Mouse (Mus musculus) limb, embryonic 15.5 days (tissue): ENCODE data around the gene Mrvi1. TPM values are rescaled to one million over a fixed set of nuclear protein-coding genes. Genes with fewer than 3 reads are reported as not detected.
A peak's percentile ranks its signal among the peaks of the same experiment; 100 is the strongest.

Experiments
- ATAC-seq: fragments of 200-750 bp; cut with Nextera tagmentation; 2 replicates; pipeline ENCODE4 v1.8.0; 2017; ENCODE audit warnings: low read depth, moderate TSS enrichment; ENCODE audit not compliant: insufficient number of reproducible peaks, low FRiP score, low TSS enrichment
- H3K27ac ChIP-seq: fragments of 300-500 bp; sonication (generic); 2 replicates; pipeline ENCODE4 v1.5.1; 2015; ENCODE audit warnings: moderate library complexity, mild to moderate bottlenecking, inconsistent platforms
- H3K27me3 ChIP-seq: fragments of 300-500 bp; sonication (generic); 2 replicates; pipeline ENCODE4 v1.6.1; 2015; ENCODE audit warnings: inconsistent platforms
- H3K36me3 ChIP-seq: fragments of 300-500 bp; sonication (generic); 2 replicates; pipeline ENCODE4 v1.6.1; 2015; ENCODE audit warnings: inconsistent platforms
- H3K4me1 ChIP-seq: fragments of 300-500 bp; sonication (generic); 2 replicates; pipeline ENCODE4 v1.6.1; 2015; ENCODE audit warnings: inconsistent platforms
- H3K4me2 ChIP-seq: fragments of 300-500 bp; sonication (generic); 2 replicates; pipeline ENCODE4 v1.6.1; 2015; ENCODE audit warnings: mild to moderate bottlenecking, inconsistent platforms
- H3K4me3 ChIP-seq: fragments of 300-500 bp; sonication (generic); 2 replicates; pipeline ENCODE4 v1.5.1; 2015; ENCODE audit warnings: mild to moderate bottlenecking, inconsistent platforms
- H3K9ac ChIP-seq: fragments of 300-500 bp; sonication (generic); 2 replicates; pipeline ENCODE4 v1.6.1; 2015; ENCODE audit warnings: inconsistent platforms
- H3K9me3 ChIP-seq: fragments of 300-500 bp; sonication (generic); 2 replicates; pipeline ENCODE4 v1.6.1; 2016; ENCODE audit warnings: inconsistent platforms
- WGBS: fragments of 180-500 bp; shearing (Covaris S2); methylation state at CpG from one replicate; pipeline ENCODE4 v1.1.7; 2015; 5-methylcytosine and 5-hydroxymethylcytosine counted together
- polyA plus RNA-seq: library from polyadenylated mRNA; unstranded; fragments of >200 nt; fragmentation: Nextera tagmentation; extraction: Ambion mirVana; gene quantifications from 2 replicates; pipeline ENCODE4 v1.2.1, GENCODE M21; 2015

Mrvi1 gene
- polyA plus RNA-seq, 1 experiment from 2014 or later = 0.96 TPM

DNA sequence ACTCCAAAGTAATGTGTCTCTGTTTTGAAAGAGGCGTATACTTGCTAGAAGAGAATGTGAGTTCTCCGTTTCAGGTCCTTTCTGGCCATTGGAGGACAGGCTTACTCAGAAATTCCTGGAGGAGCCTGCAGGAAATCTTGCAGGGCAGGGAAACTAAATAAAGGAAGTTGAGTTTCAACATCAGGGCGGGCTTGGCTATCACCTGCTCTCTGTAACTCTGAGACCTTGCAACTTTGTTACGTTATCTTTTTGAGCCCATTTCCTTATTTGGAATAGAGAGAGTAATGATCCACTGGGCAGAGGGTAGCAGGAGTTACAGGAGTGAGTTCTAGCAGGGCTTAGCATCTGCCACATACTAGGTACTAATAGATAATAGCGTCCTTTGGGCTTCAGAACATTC, 122.1 kb downstream of the Mrvi1 start:
- Histone ChIP-seq H3K4me1 (0 out of 2 replicates have a peak, but pooled peaks cover 3% of the 10 kb centered on the region), H3K9ac (no peak overlapping the region), H3K27me3 (no peaks in the 10 kb centered on the region), H3K9me3 (no peaks in the 10 kb centered on the region), H3K4me3 (no peak overlapping the region), H3K4me2 (no peak overlapping the region), H3K27ac (no peak overlapping the region), H3K36me3 (no peaks in the 10 kb centered on the region)
- ATAC-seq = no peak
- 48% methylated on average over 5 of the region's 5 CpGs for WGBS

DNA sequence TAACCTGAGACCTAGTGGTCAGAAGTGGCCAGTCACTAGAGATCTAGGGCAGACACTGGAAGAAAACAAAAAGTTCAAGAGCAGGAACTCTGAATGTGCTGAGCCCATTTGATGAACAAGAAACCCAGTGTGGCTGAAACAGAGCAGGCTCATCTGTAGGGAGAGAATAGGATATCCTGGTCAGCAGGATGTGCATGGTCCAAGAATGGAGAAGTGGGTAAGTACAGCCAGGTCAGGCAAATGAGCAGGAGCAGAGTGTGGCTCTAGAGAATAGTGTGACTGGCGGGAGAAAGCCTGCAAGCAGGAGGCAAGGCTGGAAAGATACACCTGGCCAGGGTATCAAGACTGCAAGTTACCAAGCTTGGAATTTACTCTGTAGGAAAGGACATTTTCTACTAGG, 126.7 kb downstream of the Mrvi1 start:
- H3K36me3 ChIP-seq = no peaks in the 10 kb centered on the region
- no peak overlapping the region for H3K9ac ChIP-seq
- H3K27me3 ChIP-seq = no peaks in the 10 kb centered on the region
- no peaks in the 10 kb centered on the region for H3K9me3 ChIP-seq
- no peak overlapping the region for H3K4me3 ChIP-seq
- H3K4me1 ChIP-seq = no peaks in the 10 kb centered on the region
- no peak overlapping the region for H3K4me2 ChIP-seq
- no peak for ATAC-seq
- WGBS = 59% methylated on average over 1 of the region's 1 CpGs
- H3K27ac ChIP-seq = no peak overlapping the region

DNA sequence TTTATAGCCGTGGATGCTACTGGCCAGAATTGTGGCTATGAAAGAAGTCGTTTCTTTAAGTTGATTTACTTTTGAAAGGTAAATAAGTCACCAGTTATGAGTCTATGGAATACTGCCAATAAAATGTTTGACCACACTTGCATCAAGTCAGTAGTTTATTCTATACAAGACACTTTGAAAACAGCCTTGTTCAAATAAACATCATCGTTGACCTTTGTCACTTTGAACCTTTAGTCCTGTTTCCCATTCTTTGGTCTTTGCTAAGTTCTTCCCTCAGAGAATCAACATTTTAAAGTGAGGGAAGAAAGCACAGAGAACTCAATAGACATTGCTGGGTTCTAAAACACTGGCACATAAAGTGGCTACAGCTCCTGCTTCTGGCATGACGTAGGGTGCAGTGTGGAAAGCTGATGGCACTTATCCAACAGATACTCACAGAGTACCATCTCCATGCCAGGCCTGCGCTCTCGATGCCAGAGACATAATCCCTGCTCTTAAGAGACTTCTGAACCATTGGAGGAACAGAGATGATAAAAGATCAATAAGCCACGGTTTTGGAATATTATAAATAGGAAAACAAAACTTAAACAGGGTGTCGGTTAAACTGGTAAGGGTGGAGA, 127.2 kb downstream of the Mrvi1 start:
- Histone ChIP-seq H3K4me2 (no peak overlapping the region), H3K4me1 (no peaks in the 10 kb centered on the region), H3K9me3 (no peaks in the 10 kb centered on the region), H3K4me3 (no peak overlapping the region), H3K36me3 (no peaks in the 10 kb centered on the region), H3K9ac (no peak overlapping the region), H3K27ac (no peak overlapping the region), H3K27me3 (no peaks in the 10 kb centered on the region)
- WGBS = 76% methylated on average over 8 of the region's 8 CpGs
- no peak for ATAC-seq

DNA sequence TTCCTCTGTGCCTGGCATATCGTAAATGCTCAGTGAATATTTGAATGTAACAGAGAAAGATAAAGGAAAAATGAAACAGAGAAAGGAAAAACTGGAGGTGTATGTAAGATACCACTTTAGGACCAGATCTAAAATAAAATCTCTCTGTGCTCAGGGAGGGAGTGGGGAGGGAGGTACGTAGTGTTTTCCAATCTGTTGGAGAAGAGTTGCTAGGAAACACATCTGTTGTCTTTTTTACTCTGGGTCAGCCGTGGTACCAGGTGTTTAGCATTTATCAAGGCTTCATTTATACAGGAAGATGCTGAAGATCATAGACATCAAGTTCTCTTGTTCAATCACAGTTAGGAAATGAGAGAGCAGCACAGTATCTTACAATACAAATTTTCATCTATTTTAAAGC, 127.7 kb downstream of the Mrvi1 start:
- no peaks in the 10 kb centered on the region for H3K27me3 ChIP-seq
- H3K9me3 ChIP-seq = no peaks in the 10 kb centered on the region
- no peak overlapping the region for H3K4me3 ChIP-seq
- H3K27ac ChIP-seq = no peak overlapping the region
- 50% methylated on average over 3 of the region's 3 CpGs for WGBS
- H3K36me3 ChIP-seq = no peaks in the 10 kb centered on the region
- ATAC-seq = no peak
- no peak overlapping the region for H3K9ac ChIP-seq
- H3K4me2 ChIP-seq = no peak overlapping the region
- no peaks in the 10 kb centered on the region for H3K4me1 ChIP-seq

DNA sequence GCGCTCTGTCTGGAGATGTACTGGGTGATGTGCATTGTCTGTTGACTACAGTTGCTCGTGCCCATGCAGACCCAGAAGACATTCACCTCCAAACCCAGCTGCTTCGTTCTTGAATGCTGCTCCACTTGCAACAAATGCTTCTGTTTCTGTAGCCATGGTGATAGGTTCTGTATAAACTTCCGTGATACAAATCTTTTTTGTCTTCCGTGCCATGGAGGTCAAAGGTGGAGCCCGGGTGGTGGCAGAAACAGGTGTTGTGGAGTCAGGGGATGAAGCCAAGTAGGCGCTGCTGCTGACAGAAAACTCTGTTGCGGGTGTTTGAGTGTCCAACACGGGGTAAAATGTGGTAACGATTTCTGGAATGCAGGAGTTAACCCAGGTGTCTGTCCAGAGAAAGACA, 128.7 kb downstream of the Mrvi1 start:
- no peak overlapping the region for H3K4me3 ChIP-seq
- H3K9ac ChIP-seq = no peak overlapping the region
- H3K4me2 ChIP-seq = no peak overlapping the region
- no peak overlapping the region for H3K27ac ChIP-seq
- no peaks in the 10 kb centered on the region for H3K27me3 ChIP-seq
- no peaks in the 10 kb centered on the region for H3K9me3 ChIP-seq
- no peak for ATAC-seq
- H3K36me3 ChIP-seq = no peaks in the 10 kb centered on the region
- no peaks in the 10 kb centered on the region for H3K4me1 ChIP-seq
- 67% methylated on average over 10 of the region's 10 CpGs for WGBS

DNA sequence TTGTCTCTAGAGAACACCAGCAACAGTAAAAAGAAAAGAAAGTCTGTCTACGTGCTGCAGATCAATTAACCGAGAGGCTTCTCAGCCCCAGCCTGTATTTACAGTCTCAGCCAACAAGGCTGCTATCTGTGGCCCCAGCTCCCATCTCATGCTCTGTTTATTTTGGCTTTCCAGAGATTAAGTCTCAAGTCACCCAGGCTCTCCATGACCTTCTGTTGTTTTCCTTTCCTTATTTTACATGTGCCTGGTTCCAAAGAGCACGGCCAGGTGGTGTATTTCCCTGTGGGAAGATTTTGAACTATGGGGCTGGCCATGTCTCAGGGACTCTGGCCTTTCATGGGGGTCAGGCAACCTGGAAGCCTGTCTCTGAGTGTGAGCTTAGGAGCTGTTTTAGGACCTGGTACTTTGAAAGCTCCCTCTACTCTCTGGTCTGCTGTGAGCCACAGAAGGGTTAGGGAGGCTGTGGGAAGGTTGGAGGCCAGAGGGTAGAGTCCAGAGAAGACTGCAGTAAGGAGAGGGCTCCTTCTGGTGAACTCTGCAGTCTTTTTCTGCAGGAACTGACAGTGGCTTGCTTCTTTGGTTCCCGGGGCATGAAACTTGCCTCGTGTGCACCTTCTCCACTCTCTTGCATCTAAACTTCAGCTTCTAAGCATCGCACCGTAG, 130.6 kb downstream of the Mrvi1 start:
- H3K27ac ChIP-seq = no peak overlapping the region
- H3K4me3 ChIP-seq = no peak overlapping the region
- H3K36me3 ChIP-seq = no peaks in the 10 kb centered on the region
- 70% methylated on average over 7 of the region's 7 CpGs for WGBS
- no peak overlapping the region for H3K4me2 ChIP-seq
- no peaks in the 10 kb centered on the region for H3K4me1 ChIP-seq
- no peaks in the 10 kb centered on the region for H3K27me3 ChIP-seq
- no peak overlapping the region for H3K9ac ChIP-seq
- no peaks in the 10 kb centered on the region for H3K9me3 ChIP-seq
- ATAC-seq = no peak

DNA sequence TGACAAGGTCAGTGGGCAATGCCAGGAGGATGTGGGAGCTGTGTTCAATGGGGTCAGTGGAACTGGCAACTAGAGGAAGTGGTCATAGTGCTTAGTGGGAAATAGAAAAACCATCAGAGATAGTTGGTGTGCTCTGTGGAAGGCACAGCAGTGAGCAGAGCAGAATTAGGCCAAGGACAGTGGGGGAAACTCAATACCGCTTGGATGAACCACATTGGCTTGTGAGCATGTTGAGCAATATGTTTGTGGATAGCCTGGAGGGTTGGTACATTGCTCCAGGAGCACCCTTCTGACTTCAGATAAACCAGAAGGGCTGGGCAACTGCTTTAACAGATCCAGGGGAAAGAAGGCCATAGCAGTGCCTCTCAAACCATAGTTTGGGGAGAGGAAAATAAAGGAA, 133.9 kb downstream of the Mrvi1 start:
- H3K27me3 ChIP-seq = no peaks in the 10 kb centered on the region
- no peaks in the 10 kb centered on the region for H3K36me3 ChIP-seq
- 92% methylated on average over 1 of the region's 1 CpGs for WGBS
- no peak for ATAC-seq
- H3K4me2 ChIP-seq = no peak overlapping the region
- no peak overlapping the region for H3K27ac ChIP-seq
- no peaks in the 10 kb centered on the region for H3K9me3 ChIP-seq
- no peak overlapping the region for H3K4me3 ChIP-seq
- no peak overlapping the region for H3K9ac ChIP-seq
- H3K4me1 ChIP-seq = 0 out of 2 replicates have a peak, but pooled peaks cover 4% of the 10 kb centered on the region

DNA sequence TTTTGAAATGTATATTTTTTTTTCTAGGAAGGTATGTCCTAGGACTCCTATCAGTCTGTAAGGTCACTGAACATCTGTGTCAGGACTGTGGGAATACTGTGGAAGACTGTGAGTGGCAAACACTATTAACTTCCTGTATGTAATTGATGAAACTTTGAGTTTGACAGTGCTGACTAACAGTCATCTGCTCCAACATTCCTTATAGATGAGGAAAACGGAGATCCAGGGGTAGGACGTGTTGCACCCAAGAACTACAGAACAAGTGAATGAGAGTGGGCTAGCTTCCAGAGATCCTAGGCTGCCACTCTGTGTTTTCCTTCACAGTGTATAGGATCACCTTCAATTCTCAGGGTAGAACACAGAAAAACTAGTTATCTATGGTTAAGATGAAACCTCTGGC, 134.9 kb downstream of the Mrvi1 start:
- Histone ChIP-seq H3K4me2 (no peak overlapping the region), H3K9me3 (no peaks in the 10 kb centered on the region), H3K9ac (no peak overlapping the region), H3K27ac (no peak overlapping the region), H3K4me3 (no peak overlapping the region), H3K36me3 (no peaks in the 10 kb centered on the region), H3K4me1 (0 out of 2 replicates have a peak, but pooled peaks cover 6% of the 10 kb centered on the region), H3K27me3 (no peaks in the 10 kb centered on the region)
- WGBS = 80% methylated on average over 2 of the region's 2 CpGs
- ATAC-seq = no peak

DNA sequence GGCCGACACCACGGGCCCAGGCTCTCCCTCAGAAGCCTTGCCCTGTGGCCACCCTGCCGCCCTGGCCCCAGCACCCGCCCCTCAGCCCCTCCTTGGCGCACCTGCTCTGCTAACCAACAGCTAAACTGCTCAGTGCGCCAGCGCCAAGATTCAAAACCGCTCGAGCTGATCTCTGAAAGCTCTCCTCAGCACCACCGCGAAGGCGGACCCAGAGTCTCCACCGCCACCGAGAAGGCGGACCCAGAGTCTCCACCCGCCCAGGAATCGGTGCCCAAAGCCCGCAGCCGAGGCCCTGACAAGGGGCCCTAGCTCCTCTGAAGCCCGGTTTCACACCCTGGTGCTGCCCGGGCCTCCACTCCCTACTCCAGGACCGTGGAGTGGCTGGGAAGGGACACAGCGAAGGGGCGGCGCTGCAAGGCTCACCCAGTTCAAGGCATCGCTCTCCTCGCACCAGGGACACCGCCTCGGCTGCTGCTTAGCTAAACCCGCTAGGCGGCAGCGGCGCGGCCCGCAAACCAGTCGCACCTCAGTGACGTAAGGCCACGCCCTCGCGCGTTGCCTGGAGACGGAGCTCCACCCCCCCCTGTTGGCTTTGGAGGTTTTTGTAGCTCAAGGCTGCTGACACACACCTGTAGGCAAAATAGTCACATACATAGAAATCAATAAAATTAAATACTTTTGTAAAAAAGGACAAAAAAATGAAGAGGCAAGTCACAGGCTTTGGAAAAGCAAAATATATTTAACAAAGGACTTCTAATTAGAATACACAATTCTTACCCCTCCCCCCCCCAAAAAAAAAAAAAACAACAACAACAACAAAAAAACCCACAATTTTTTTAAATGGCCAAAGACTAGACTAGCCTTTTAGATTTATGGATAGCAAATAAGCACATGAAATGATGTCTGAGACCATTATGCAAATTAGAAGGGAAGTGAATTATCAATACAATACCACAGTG, 138.1 kb downstream of the Mrvi1 start, which contains the start of gene Rnf141:
TSS of gene Rnf141 (minus strand) at position 542 of the 959 bp plus-strand sequence.
- WGBS = under 1% methylated on average over 42 of the region's 42 CpGs
- ATAC-seq = peak; percentile 81
- peak within 1 kb of the TSS; percentile 93 for H3K27ac ChIP-seq

DNA sequence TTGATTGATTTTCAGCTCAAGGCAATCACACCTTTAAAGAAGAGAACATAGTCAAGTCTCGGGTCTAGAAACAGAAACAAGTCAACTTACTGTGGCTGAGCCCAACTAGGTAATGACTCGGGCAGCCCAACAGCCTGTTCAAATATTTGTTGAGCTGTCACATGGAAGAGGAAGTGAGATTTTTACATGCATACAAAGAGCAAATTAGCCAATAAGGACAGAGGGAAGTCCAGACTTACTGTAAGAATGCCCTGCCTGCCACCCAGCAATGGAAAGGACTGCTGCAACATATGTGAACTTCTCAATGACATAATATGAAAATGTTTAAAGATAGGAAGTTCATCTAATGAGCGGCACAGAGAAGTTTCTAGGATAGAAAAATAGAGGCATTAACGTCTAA, 141.9 kb downstream of the Mrvi1 start:
- 72% methylated on average over 4 of the region's 4 CpGs for WGBS
- H3K9me3 ChIP-seq = no peaks in the 10 kb centered on the region
- no peak overlapping the region for H3K4me3 ChIP-seq
- H3K27ac ChIP-seq = no peak overlapping the region
- 0 out of 2 replicates have a peak, but pooled peaks cover 6% of the 10 kb centered on the region for H3K4me1 ChIP-seq
- no peaks in the 10 kb centered on the region for H3K36me3 ChIP-seq
- no peak overlapping the region for H3K9ac ChIP-seq
- H3K27me3 ChIP-seq = no peaks in the 10 kb centered on the region
- H3K4me2 ChIP-seq = no peak overlapping the region
- no peak for ATAC-seq

More for the DNA sequence above, 138.1 kb downstream of the Mrvi1 start, which contains the start of gene Rnf141:
- H3K9me3 ChIP-seq = no peaks in the 10 kb centered on the region
- H3K9ac ChIP-seq = peak within 1 kb of the TSS; percentile 71
- no peaks in the 10 kb centered on the region for H3K36me3 ChIP-seq
- H3K4me3 ChIP-seq = peak within 1 kb of the TSS; percentile 63
- no peaks in the 10 kb centered on the region for H3K27me3 ChIP-seq
- H3K4me2 ChIP-seq = peak within 1 kb of the TSS; percentile 83
- 0 out of 2 replicates have a peak, but pooled peaks cover 6% of the 10 kb centered on the region for H3K4me1 ChIP-seq

DNA sequence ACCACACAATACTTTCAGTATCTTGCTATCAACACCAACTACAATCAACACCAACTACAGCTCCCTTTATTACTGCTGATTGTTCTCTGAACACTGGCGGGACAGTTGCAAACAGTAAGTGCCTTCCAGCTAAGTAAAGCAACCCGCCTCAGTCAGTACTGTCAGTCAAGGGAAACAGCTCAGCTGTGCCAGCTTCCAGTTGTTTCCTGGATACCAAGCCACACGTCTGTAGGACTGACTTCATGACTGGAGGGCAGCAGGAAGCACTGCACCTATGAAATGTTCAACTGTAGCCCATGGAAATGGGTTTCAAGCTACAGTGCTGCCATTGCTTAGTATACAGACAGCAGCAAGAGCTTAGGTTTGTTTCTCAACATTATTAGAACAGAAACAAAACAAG, 147.7 kb downstream of the Mrvi1 start:
- no peaks in the 10 kb centered on the region for H3K4me1 ChIP-seq
- ATAC-seq = no peak
- H3K9ac ChIP-seq = no peak overlapping the region
- no peaks in the 10 kb centered on the region for H3K9me3 ChIP-seq
- H3K4me3 ChIP-seq = no peak overlapping the region
- H3K27ac ChIP-seq = no peak overlapping the region
- peaks cover 13% of the 10 kb centered on the region for H3K36me3 ChIP-seq
- no peak overlapping the region for H3K4me2 ChIP-seq
- 59% methylated on average over 3 of the region's 3 CpGs for WGBS
- H3K27me3 ChIP-seq = no peaks in the 10 kb centered on the region

DNA sequence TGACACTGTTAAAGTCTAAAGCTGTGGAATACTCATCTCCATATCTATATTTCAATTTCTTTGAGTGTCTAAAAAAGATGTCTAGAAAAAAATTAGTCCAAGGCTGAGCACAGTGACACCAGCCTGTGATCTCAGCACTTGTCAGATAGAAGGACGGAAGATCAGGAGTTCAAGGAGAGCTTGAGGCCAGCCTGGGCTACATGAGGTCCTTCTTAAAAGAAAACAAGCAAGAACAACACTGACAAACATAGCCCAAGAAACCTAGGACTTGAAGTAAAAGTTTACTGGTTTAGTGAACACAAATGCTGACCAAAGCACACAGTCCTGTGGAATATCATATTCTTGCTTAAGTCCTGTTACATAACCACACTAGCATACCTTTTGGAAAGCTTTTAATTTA, 148.2 kb downstream of the Mrvi1 start:
- H3K27me3 ChIP-seq = no peaks in the 10 kb centered on the region
- H3K9me3 ChIP-seq = no peaks in the 10 kb centered on the region
- H3K9ac ChIP-seq = no peak overlapping the region
- ATAC-seq = no peak
- no peak overlapping the region for H3K4me3 ChIP-seq
- 91% methylated on average over 1 of the region's 1 CpGs for WGBS
- H3K4me2 ChIP-seq = no peak overlapping the region
- peaks cover 18% of the 10 kb centered on the region for H3K36me3 ChIP-seq
- no peaks in the 10 kb centered on the region for H3K4me1 ChIP-seq
- no peak overlapping the region for H3K27ac ChIP-seq
